Mouse (Mus musculus): ENCODE results near the gene Kcnk2.
"Not testable (repeated sequence)": the region's sequence is repeated elsewhere in the genome, so short reads cannot be mapped to it uniquely, and the experiment has no call there.

Kcnk2 gene

DNA sequence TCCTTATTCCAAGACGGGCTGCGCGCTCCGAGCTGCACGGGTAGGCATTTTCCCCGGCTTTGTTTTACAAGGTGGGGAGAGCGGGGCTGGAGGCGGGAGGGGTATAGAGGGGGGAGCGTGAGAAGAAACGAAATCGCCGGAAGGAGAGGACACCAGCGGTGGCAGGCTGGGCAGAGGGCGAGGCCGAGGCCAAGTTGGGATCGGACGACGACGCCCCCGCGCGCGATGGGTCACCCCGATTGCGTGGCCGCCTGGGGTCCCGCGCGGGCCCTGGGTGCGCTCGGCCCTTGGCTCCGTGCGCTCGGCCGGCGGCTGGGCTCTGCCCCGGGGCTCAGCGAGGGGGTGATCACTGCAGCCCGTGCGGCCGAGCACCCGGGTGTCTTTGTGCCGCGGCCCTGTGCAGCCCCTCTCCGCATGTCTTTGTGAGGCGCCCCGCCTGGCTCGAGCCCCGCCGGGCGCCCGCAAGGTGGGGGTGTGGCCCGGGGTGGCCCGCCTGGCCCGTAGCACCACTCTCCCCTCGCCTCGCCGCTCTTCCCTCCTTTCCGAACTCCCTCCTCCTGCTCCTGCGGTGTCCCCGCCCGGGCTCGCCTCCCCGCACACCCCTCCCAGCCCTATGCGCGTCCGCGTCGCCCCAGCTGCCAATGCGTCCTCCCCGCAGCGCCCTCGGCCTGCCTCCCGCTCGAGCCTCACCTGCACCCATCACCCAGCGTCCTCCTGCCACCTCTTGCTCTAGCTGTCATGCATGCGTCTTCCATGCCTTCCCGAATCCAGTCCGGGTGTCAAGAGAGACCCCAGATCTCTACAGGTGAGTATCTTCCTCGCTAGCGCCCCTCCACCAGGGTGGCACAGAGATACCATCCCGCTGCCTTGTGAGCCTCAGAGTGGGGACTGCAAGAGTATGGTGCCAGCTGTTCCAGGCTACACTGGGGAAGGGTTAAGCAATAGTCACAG, 58.5 kb downstream of the Kcnk2 start:
- in situ Hi-C loops (cut with MboI; ENCODE audit: unreplicated experiment in 2 of 2) = no loop called here

DNA sequence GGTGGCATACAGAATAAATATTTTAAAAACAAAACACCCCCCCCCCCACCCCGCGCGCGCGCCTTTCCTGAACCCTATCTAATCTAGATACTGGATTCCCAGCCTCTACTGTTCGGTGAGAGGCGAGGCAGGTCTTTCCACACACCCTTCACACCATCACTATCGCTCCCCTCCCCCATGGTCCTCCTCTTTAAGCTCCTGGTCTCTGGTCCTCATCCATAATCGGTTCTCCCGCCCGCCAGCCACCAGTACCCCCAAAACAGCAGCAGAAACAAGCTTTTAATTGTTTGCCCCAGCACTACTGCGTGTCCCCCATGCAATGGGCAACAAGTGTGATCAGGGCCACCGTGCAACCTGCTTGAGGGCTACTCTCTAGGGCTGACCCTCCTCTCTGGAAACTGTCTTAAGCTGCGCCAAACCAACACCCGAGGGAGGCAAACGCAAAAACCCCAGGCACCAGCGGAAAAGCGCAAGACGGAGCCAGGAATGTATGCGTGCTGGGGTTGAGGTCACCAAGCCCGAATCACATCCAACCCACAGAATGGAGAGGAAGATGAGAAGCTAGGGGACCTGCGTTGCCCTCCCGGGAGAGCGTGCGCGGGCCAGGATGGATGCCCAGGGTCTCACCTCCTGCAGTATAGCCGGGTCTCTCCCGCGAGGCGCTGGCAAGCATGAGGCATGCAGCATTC, 59.5 kb downstream of the Kcnk2 start:
- in situ Hi-C loops (cut with MboI; ENCODE audit: unreplicated experiment in 2 of 2) = no loop called here

DNA sequence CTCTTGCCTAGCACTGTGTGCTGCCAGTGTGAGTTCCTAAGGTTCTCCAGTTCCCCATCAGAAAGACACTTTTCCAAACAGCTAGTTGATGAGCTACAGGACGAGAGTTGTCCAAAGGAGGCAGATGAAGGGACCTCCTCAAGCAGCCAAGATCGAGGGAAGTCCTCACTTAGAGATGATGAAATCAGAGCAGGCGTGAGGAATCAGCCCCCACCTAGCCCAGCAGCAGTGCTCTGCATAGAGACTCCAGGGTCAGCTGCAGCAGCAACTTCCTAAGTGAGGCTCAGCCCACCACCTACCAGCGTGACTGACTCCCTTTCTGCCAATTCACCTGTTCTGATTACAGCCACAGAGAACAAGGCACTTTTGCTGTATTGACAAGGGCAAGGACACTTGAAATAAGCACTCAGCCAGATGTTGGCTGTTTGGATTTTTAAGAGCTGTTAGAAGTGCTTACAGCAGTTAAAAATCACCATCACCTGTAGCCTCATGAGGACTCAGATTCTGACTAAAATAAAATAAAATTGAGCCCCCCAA, 60.6 kb downstream of the Kcnk2 start:
- in situ Hi-C loops (cut with MboI; ENCODE audit: unreplicated experiment in 2 of 2) = no loop called here

DNA sequence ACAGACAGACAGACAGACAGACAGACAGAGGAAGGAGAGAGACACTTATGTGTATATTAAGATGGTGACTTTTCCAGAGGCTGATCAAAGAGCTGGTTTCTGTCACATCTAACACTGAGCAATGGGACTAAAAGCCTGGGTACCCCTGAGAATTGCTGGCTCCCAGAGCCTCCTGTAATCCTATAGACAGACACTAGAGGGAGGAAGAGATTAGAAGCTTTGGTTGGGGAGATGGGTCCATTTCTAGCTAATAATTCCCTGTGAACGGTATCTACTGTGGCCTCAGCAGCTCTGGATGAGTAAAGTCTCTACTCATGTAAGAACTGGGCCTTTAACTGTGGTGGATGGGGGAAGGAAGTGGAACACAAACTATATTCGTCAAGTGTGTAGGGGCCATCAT, 86.2 kb downstream of the Kcnk2 start:
- in situ Hi-C loops (cut with MboI; ENCODE audit: unreplicated experiment in 2 of 2) = loop anchor here (10.0 to 25.0 kb wide), 3 partner anchors 279 to 319 kb away; no protein-coding TSS in a partner anchor

DNA sequence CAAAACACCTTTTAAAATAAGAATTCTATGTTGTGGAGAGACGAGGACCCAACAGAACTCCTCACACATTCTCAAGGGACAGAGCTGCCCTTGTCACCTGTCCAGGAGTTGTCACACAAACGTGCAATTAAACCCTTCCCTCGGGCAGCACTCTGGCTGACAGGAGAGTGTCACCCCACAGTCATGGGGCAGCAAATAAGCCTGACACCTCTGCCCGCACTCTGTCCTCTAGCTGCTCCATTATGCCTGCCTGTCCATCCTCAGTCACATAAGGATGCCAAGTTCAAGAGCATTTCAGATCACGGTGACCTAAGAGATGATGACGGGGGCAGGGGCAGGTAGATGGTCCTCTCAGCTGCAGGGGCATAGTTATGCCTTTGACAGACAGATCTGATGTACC, 87.6 kb downstream of the Kcnk2 start:
- in situ Hi-C loops (cut with MboI; ENCODE audit: unreplicated experiment in 2 of 2) = loop anchor here (10.0 to 25.0 kb wide), 3 partner anchors 277 to 320 kb away; no protein-coding TSS in a partner anchor

DNA sequence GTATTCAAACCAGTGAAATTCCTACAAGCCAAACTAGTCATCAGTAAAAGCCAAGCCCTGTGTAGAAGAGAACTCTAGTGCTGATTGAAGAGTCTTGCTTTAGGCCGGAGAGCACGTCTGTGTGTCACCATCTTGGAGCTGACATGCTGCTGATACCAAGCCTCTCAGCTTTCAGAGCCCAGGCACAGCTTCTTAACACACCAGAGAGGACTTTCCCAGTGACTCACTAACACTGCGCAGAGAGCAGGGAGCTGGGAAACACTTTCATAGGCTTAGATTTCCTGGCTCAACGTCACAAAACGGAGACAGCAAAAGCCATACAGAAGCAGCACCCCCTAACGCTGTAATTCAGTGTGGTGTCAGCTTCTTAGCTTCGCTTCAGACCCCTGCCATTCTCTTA, 88.3 kb downstream of the Kcnk2 start:
- in situ Hi-C loops (cut with MboI; ENCODE audit: unreplicated experiment in 2 of 2) = loop anchor here (10.0 to 25.0 kb wide), 3 partner anchors 276 to 321 kb away; no protein-coding TSS in a partner anchor

DNA sequence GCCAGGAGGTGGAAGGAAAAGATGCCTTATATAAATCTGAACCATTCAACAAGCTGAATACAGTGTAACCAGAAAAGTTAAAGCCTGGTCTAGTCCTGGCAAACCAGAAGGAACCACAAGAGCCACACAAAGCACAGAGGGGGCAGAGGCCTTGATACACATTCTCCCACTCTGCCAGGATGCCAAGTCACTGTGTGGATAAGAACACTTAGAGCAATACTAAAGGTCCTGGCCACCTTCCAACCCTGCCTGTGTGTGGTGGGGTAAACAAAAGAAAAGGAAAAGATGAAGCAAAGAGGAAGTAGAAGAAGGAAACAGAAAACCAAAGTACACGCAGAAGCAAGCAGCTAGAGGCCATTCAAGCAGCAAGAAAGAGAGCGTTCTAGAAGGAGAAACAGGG, 91.9 kb downstream of the Kcnk2 start:
- in situ Hi-C loops (cut with MboI; ENCODE audit: unreplicated experiment in 2 of 2) = loop anchor here (10.0 to 25.0 kb wide), 3 partner anchors 273 to 325 kb away; no protein-coding TSS in a partner anchor

DNA sequence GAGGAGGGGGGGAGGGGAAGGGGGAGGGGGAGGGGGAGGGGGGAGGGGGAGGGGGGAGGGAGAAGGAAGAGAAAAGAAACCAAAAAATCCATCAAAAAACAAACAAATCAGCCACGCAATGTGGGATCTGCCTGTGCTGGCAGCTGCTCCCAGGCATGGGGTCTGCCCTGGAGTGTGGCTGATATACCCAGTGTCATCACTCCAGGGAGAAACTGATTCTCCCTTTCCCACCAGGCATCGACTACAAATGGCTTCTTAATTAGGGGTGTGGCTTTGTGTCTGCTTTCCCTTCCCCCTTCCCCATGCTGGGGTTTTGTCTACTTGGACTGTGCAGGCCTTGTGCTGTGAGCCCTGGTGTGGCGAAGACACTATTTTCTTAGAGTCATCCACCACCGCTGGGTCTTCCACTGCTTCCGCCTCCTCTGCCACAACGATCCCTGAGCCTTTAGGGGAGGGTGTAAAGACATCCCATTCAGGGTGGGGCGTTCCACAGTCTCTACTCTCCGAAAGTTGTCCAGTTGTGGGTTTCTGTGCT, 97.0 kb downstream of the Kcnk2 start:
- in situ Hi-C loops (cut with MboI; ENCODE audit: unreplicated experiment in 2 of 2) = loop anchor here in 1 of 2 experiments (25.0 kb wide), 1 partner anchor 268 kb away; no protein-coding TSS in a partner anchor

DNA sequence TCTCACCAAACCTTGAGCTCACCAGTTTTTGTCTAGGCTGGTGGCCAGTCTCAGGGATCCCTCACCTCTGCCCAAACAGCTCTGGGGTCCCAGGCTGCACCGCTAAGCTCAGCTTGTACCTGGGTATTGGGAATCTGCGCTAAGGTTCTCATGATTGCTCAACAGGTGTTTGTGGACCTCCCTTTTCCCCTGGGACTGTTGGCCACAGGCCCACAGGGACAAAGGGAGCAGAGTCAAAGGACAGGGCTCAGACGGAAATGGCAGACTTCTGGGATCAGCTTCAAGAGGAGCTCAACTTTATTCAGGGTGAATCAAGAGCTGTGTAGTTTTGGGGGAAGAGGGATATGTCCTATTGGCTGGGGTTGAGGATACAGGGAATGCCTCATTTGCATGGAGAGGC, 99.1 kb downstream of the Kcnk2 start:
- in situ Hi-C loops (cut with MboI; ENCODE audit: unreplicated experiment in 2 of 2) = loop anchor here in 1 of 2 experiments (25.0 kb wide), 1 partner anchor 266 kb away; no protein-coding TSS in a partner anchor

DNA sequence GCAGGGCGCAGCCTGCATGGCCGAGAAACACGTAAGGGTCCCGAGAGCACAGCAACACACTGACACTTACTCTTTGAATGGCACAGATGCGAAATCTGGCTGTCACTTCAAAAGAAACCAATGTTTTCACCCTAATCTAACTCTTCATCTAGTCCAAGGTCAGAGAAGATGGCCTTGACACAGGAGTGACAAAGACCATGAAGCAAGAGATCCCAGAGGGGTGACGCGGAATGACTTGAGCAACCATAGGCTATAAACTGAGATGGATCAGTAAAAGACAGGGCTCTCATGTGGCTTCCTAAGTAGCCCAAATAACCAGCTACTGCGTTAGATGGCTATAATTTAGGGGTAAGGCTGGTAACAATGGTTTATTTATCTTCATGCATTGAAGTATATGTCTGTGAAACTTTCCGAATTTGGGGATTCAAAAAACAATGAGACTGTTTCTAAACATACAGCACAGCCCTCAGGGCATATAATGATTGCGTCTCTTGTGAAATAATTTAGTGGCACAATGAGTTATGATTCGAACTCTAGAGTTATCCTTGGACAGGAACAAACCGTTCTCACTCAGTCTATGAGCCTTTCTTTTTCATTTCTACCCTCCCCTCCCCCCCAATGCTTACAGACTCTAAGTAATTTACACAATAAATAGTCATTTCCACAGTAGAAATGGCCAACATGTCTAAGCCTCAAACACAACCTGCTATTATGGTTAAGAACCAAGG, 108.2 kb downstream of the Kcnk2 start:
- in situ Hi-C loops (cut with MboI; ENCODE audit: unreplicated experiment in 2 of 2) = no loop called here

DNA sequence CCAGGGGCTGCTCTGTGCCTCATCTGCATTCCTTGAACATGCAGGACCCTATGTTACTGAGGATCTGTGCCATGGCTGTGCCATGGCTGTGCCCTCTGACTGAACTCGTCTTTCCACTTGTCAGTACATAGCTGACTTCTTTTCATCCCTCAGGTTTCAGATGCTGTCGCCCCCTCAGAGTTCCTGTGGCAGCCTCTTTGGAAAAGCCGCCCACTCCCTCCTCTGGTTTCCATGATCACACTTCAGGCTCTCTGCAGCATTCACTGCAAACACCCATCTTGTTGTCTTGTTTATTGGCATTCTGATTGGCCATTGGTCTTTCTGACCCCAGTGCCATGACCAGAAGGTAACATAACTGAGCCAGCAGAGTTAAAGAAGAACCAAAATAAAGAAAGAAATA, 111.2 kb downstream of the Kcnk2 start:
- in situ Hi-C loops (cut with MboI; ENCODE audit: unreplicated experiment in 2 of 2) = no loop called here

DNA sequence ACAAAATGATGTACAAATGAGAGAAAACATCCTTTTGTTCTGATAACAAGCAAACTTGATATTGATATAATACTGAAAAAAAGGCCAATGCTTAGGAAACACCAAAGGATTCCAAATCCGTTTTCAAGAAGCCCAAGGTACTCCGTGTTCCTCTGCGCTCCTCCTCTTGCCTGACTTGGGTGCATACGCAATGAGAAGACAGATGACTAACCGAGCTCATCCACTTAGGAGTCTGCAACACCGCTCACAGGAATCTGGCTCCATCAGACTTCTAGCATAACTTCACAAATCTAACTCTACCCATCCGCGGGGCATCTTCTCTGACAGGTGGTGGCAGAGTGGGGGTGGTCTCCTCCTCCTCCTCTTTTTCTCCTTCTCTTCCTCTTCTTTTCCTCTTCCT, 113.1 kb downstream of the Kcnk2 start:
- in situ Hi-C loops (cut with MboI; ENCODE audit: unreplicated experiment in 2 of 2) = no loop called here

DNA sequence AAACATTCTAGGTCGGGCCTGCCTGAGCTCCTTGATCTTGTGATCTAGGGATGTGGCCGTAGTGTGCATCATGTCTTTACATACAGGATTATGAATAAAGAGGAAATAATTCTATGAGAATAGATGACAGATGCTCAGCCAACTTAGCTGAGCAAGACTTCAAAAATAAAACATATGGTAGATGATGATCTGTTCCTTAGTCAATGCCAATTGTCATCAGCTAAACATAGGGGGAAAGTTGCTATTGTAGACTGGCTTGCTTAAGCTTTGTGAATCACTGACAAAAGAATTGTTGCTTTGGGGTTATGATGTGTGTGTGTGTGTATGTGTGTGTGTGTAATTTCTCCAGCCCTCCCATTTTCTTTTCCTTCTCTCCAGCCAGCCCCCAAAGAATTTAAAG, 129.8 kb downstream of the Kcnk2 start:
- in situ Hi-C loops (cut with MboI; ENCODE audit: unreplicated experiment in 2 of 2) = no loop called here

DNA sequence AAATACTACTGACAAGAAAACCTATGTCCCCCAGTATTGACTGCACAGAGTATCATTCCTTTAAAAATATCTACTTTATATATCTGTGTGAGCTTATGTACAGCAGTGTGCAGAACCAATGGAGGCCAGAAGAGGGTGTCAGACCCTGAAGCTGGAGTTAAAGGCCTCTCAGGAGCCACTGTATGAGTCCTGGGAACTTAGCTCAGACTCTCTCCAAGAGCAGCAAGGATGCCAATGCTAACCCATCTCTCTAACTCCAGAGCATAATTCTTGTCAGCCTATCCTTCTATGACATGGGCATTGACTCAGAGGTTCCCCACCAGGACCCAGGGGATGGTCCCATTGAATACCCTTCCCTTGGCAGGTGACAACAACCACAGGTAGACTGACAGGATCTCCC, 148.4 kb downstream of the Kcnk2 start:
- in situ Hi-C loops (cut with MboI; ENCODE audit: unreplicated experiment in 2 of 2) = loop anchor here in 1 of 2 experiments (5.0 kb wide), 1 partner anchor 374 kb away; no protein-coding TSS in a partner anchor

DNA sequence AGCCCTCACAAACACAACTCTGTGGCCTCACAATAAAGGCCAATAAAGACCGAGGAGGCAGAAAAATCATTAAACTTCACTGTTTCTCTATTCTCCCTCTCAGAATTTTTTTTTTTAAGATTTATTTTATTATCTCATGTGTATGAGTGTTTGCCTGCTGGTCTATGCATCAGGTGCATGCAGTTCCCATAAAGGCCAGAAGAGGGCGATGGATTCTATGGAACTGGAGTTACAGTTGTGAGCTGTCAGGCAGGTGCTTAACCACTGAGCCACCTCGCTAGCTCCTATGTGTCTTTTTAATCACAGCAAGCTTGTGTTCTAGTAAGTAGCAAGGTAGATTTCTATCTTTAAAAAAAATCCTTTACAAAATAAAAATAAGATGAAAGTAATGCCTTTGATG, 148.9 kb downstream of the Kcnk2 start:
- in situ Hi-C loops (cut with MboI; ENCODE audit: unreplicated experiment in 2 of 2) = loop anchor here in 1 of 2 experiments (5.0 kb wide), 1 partner anchor 374 kb away; no protein-coding TSS in a partner anchor

DNA sequence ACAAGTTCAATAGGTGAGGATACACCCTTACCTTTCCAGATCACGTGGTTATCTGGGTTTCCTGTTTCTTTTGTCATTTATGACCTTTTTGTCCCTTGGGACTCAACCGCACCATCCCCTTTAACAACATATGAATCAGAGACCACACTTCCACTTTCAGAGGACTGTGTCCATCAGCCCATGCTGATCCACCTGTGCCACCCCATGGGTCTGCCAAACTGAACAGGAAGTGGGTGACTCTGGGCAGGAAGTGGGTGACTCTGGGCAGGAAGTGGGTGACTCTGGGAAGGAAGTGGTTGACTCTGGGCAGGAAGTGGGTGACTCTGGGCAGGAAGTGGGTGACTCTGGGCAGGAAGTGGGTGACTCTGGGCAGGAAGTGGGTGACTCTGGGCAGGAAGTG, 158.9 kb downstream of the Kcnk2 start:
- in situ Hi-C loops (cut with MboI; ENCODE audit: unreplicated experiment in 2 of 2) = not testable (repeated sequence)

DNA sequence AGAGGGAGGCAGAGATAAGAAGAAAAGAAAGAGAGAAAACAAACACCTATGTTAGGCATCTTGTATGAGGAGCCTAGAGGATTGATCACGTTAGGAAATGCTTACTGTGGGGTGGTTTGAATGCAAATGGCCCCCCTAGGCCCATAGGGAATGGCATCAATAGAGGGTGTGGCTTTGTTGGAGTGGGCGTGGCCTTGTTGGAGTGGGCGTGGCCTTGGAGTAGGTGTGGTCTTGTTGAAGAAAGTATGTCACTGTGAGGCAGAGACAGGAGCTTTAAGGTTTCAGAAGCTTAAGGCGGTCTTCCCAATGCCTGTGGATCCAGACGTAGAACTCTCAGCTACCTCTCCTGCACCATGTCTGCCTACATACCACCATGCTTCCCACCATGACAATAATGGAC, 166.8 kb downstream of the Kcnk2 start:
- in situ Hi-C loops (cut with MboI; ENCODE audit: unreplicated experiment in 2 of 2) = no loop called here

DNA sequence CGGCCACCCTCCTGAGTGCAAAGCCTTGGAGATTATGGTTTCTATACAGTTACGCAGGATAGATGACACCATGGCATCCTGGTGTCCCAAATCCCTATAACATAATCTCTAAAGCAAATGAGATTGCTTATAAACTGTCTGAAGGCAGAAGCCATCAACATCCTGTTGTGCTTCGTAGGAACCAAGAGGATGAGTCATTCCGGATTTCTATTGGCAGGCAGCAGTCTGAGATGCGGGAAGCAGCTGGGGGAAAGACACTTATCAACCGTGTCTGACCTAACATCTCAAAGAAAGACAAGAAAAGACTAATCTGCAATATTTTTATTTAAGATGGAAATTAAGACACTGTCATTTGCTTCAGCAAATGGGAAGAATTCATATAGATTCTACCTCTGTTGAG, 169.2 kb downstream of the Kcnk2 start:
- in situ Hi-C loops (cut with MboI; ENCODE audit: unreplicated experiment in 2 of 2) = no loop called here

DNA sequence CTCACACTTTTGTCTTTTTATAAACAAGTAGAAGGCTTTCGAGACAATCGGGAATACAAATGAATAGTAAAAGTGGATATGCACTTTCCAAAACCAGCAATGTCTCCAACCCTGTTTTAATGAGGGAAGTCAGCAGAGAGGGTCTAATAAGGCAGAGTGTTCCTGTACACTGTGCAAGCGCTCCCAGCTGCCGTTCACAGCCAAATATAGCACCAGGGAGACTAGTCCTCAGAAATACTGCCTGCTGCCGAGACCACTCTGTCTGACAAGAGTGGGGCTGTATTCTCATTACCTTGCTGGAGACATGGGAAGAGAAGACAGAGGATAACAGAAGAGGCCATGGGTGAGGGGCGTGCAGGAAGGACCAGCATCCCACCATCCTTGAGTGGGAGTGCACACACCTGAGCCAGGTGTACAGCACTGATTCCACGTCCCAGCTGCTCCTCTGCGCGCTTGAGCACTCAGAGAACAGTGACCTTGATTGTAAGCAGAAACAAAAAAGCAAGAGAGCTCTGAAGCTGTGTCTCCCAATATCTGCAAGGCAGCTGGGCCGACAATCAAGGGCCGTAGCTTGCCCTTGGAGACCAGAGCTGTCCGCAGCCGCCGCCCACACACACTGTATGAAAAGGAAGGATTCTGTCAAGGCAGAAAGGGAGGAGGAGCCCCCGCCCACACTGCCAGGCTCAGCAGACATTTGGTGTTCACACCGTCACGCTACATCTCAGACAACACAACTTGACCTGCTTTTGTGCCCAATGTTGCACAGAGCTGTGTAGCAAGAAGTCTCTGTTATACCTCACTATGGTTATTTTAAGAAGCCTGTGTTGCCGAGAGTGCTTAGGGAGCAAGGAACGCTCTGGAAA, 173.6 kb downstream of the Kcnk2 start:
- in situ Hi-C loops (cut with MboI; ENCODE audit: unreplicated experiment in 2 of 2) = no loop called here
